Mouse (Mus musculus) E14TG2a.4 (cell line): ENCODE measurements at regions not wholly inside any gene's neighbourhood (a gene's known extent, or its start where the extent isn't known, plus 50 kb on each side); places are given as distances from the start of the nearest gene placed in this dataset.

Source experiments
- CTCF ChIP-seq: conservative IDR thresholded peaks from 2 replicates; pipeline ENCODE4 v1.5.1; 2014; ENCODE audit warnings: low read length
- NANOG ChIP-seq: IDR thresholded peaks from 2 replicates; pipeline ENCODE4 v1.6.1; 2014; ENCODE audit warnings: borderline replicate concordance, low read length, mixed read lengths

GRCm38 (mm10) chr8:92483055-92483765 lies 125.8 kb downstream of the Irx5 start:
- TF ChIP-seq CTCF (no peak), NANOG (no peak)
